8 mouse cellular contexts compared by ENCODE assay signal in genomic region chr7:141468164-141468521, GRCm38 (mm10). TPM values are rescaled to one million over a fixed set of nuclear protein-coding genes. Genes with fewer than 3 reads are reported as not detected.
DNase-seq lines count a peak whose midpoint lies in the region; ATAC-seq lines count a peak whose summit lies in the region.

No protein-coding gene starts in this region.

- ATAC-seq in heart, embryonic 14.5 days (ENCODE audit: insufficient number of reproducible peaks, insufficient read depth, low FRiP score, low read depth), result no peak
- no peak for ATAC-seq in heart, embryonic 15.5 days (replicated peaks; ENCODE audit: insufficient number of reproducible peaks, insufficient read depth, low FRiP score, low read depth)
- ATAC-seq in liver, embryonic 16.5 days (ENCODE audit: low read depth), result no peak

- peak overlapping the region; percentile 91 for H3K4me2 ChIP-seq in heart, embryonic 14.5 days (ENCODE audit: low read length)
- H3K4me2 ChIP-seq in heart, embryonic 15.5 days, result peak overlapping the region; percentile 91
- H3K4me2 ChIP-seq in liver, embryonic 16.5 days (ENCODE audit: low read depth, low read length), result peak overlapping the region; percentile 97

- WGBS in heart, embryonic 14.5 days, result 12% methylated on average over 5 of the region's 5 CpGs
- 8% methylated on average over 5 of the region's 5 CpGs for WGBS in heart, embryonic 15.5 days
- WGBS in liver, embryonic 16.5 days (ENCODE audit: insufficient replicate concordance), result 26% methylated on average over 5 of the region's 5 CpGs

- peak overlapping the region; percentile 95 to 98 for H3K27ac ChIP-seq in heart, embryonic 14.5 days (replicated peaks in 1 of 2; ENCODE audit: control insufficient read depth in 1 of 2, insufficient read depth in 1 of 2, low read depth in 2 of 2, low read length in 2 of 2)
- peak overlapping the region; percentile 96 for H3K27ac ChIP-seq in heart, embryonic 15.5 days
- peak overlapping the region; percentile 75 for H3K27ac ChIP-seq in liver, embryonic 16.5 days (ENCODE audit: low read length)

- H3K36me3 ChIP-seq in heart, embryonic 14.5 days (ENCODE audit: control insufficient read depth, insufficient read depth, low read length), result peaks cover 38% of the 10 kb centered on the region
- H3K36me3 ChIP-seq in heart, embryonic 15.5 days, result peaks cover 32% of the 10 kb centered on the region
- H3K36me3 ChIP-seq in liver, embryonic 16.5 days (ENCODE audit: control insufficient read depth, insufficient read depth), result peaks cover 12% of the 10 kb centered on the region

- H3K9ac ChIP-seq in heart, embryonic 14.5 days (ENCODE audit: low read length), result peak overlapping the region; percentile 96
- peak overlapping the region; percentile 85 for H3K9ac ChIP-seq in heart, embryonic 15.5 days
- H3K9ac ChIP-seq in liver, embryonic 16.5 days (ENCODE audit: low read depth, low read length), result peak overlapping the region; percentile 85

- no peaks in the 10 kb centered on the region for H3K9me3 ChIP-seq in heart, embryonic 14.5 days (ENCODE audit: control insufficient read depth, low read length)
- H3K9me3 ChIP-seq in heart, embryonic 15.5 days (replicated peaks), result no peaks in the 10 kb centered on the region
- no peaks in the 10 kb centered on the region for H3K9me3 ChIP-seq in liver, embryonic 16.5 days (replicated peaks; ENCODE audit: control insufficient read depth, low read length)

- peaks cover 35 to 44% of the 10 kb centered on the region in 2 experiments for H3K4me1 ChIP-seq in heart, embryonic 14.5 days (ENCODE audit: control insufficient read depth in 2 of 2, insufficient read depth in 2 of 2, low read length in 2 of 2)
- H3K4me1 ChIP-seq in heart, embryonic 15.5 days (replicated peaks), result peaks cover 59% of the 10 kb centered on the region
- peaks cover 37% of the 10 kb centered on the region for H3K4me1 ChIP-seq in liver, embryonic 16.5 days (ENCODE audit: control insufficient read depth, low read depth, low read length)

- peaks cover 15% of the 10 kb centered on the region for H3K27me3 ChIP-seq in heart, embryonic 14.5 days (ENCODE audit: control insufficient read depth, insufficient read depth, low read length)
- peaks cover 28% of the 10 kb centered on the region for H3K27me3 ChIP-seq in heart, embryonic 15.5 days
- peaks cover 36% of the 10 kb centered on the region for H3K27me3 ChIP-seq in liver, embryonic 16.5 days (ENCODE audit: control insufficient read depth, insufficient read depth, low read depth, low read length)

- no peak for DNase-seq in heart, adult 11 months
- DNase-seq in NIH3T3 (ENCODE audit: low read depth), result peak; percentile 64
- peak; percentile 45 for DNase-seq in yolk sac, embryonic 10.5 days (ENCODE audit: low spot score)
- no peak for DNase-seq in left cerebral cortex, adult 8-10 months (ENCODE audit: low spot score in 2 of 2)
- DNase-seq in gastrocnemius, postnatal 10 days, result no peak

- H3K4me3 ChIP-seq in heart, embryonic 14.5 days (ENCODE audit: control insufficient read depth in 1 of 2, insufficient read depth in 1 of 2, low read depth in 1 of 2, low read length in 2 of 2), result peak overlapping the region; percentile 77 to 85
- peak overlapping the region; percentile 69 for H3K4me3 ChIP-seq in heart, embryonic 15.5 days
- H3K4me3 ChIP-seq in liver, embryonic 16.5 days (ENCODE audit: low read depth, low read length), result peak overlapping the region; percentile 75

RNA-seq across cellular contexts. Expression of gene Cd151, which starts 1.0 kb away (rescaled TPM):
- 77.5 and 115 TPM in 2 replicates for polyA plus RNA-seq in heart, embryonic 14.5 days (2014; fragmentation: Nextera tagmentation; extraction: Ambion mirVana)
- 28.7 and 35.2 TPM in 2 replicates for polyA plus RNA-seq in heart, embryonic 15.5 days (2015; fragmentation: Nextera tagmentation; extraction: Ambion mirVana)
- 5.3 and 6.9 TPM in 2 replicates for polyA plus RNA-seq in liver, embryonic 16.5 days (2015; fragmentation: Nextera tagmentation; extraction: Ambion mirVana)
- total RNA-seq in left cerebral cortex, adult 8-10 months (2022), result 10 to 100 TPM; 30.2 to 35.5 (median 33.4) TPM
- 10 to 100 TPM; 77.7 to 88.5 TPM for total RNA-seq in gastrocnemius, postnatal 10 days (2021)

RNA-seq across cellular contexts. Expression of gene Polr2l, which starts 6.8 kb away (rescaled TPM):
- polyA plus RNA-seq in heart, embryonic 14.5 days (2014; fragmentation: Nextera tagmentation; extraction: Ambion mirVana), result 73.2 and 78.0 TPM in 2 replicates
- 59.5 and 63.5 TPM in 2 replicates for polyA plus RNA-seq in heart, embryonic 15.5 days (2015; fragmentation: Nextera tagmentation; extraction: Ambion mirVana)
- 36.4 and 39.2 TPM in 2 replicates for polyA plus RNA-seq in liver, embryonic 16.5 days (2015; fragmentation: Nextera tagmentation; extraction: Ambion mirVana)
- total RNA-seq in left cerebral cortex, adult 8-10 months (2022), result 10 to 100 TPM; 32.2 to 42.4 (median 33.2) TPM
- 10 to 100 TPM; 43.4 to 49.0 TPM for total RNA-seq in gastrocnemius, postnatal 10 days (2021)

RNA-seq across cellular contexts. Expression of gene Tspan4, which starts 6.9 kb away (rescaled TPM):
- 61.5 and 65.0 TPM in 2 replicates for polyA plus RNA-seq in heart, embryonic 14.5 days (2014; fragmentation: Nextera tagmentation; extraction: Ambion mirVana)
- polyA plus RNA-seq in heart, embryonic 15.5 days (2015; fragmentation: Nextera tagmentation; extraction: Ambion mirVana), result 48.9 and 62.8 TPM in 2 replicates
- 46.1 and 47.2 TPM in 2 replicates for polyA plus RNA-seq in liver, embryonic 16.5 days (2015; fragmentation: Nextera tagmentation; extraction: Ambion mirVana)
- 10 to 100 TPM; 17.6 to 28.0 (median 23.9) TPM for total RNA-seq in left cerebral cortex, adult 8-10 months (2022)
- total RNA-seq in gastrocnemius, postnatal 10 days (2021), result 10 to 100 TPM; 18.6 to 21.0 TPM

RNA-seq across cellular contexts. Expression of gene Cracr2b, which starts 7.2 kb away (rescaled TPM):
- 20.4 and 25.6 TPM in 2 replicates for polyA plus RNA-seq in heart, embryonic 14.5 days (2014; fragmentation: Nextera tagmentation; extraction: Ambion mirVana)
- 24.9 and 26.2 TPM in 2 replicates for polyA plus RNA-seq in heart, embryonic 15.5 days (2015; fragmentation: Nextera tagmentation; extraction: Ambion mirVana)
- polyA plus RNA-seq in liver, embryonic 16.5 days (2015; fragmentation: Nextera tagmentation; extraction: Ambion mirVana), result 3.7 and 4.8 TPM in 2 replicates
- total RNA-seq in left cerebral cortex, adult 8-10 months (2022), result 1 to 10 TPM; 3.9 to 5.4 (median 4.4) TPM
- total RNA-seq in gastrocnemius, postnatal 10 days (2021), result 1 to 10 TPM; 8.6 to 9.9 TPM

RNA-seq across cellular contexts. Expression of gene Pnpla2, which starts 13.1 kb away (rescaled TPM):
- 48.7 and 49.0 TPM in 2 replicates for polyA plus RNA-seq in heart, embryonic 14.5 days (2014; fragmentation: Nextera tagmentation; extraction: Ambion mirVana)
- polyA plus RNA-seq in heart, embryonic 15.5 days (2015; fragmentation: Nextera tagmentation; extraction: Ambion mirVana), result 56.3 and 57.5 TPM in 2 replicates
- 14.9 and 15.5 TPM in 2 replicates for polyA plus RNA-seq in liver, embryonic 16.5 days (2015; fragmentation: Nextera tagmentation; extraction: Ambion mirVana)
- 10 to 100 TPM; 21.2 to 32.6 (median 27.2) TPM for total RNA-seq in left cerebral cortex, adult 8-10 months (2022)
- 100 to 1,000 TPM; 119 to 151 TPM for total RNA-seq in gastrocnemius, postnatal 10 days (2021)

Comparison
In these comparisons a context has a peak if more than half of its experiments do, and no peak if none do; other contexts are left out.
1. DNase-seq: peak in NIH3T3 (single experiment) and yolk sac, embryonic 10.5 days (single experiment); none in heart, adult 11 months (single experiment), left cerebral cortex, adult 8-10 months (0 of 2) and gastrocnemius, postnatal 10 days (single experiment).
2. Peak in every context shown above with its lines, with median percentiles within 50 percentile points of each other: H3K27ac ChIP-seq, H3K4me2 ChIP-seq, H3K4me3 ChIP-seq and H3K9ac ChIP-seq.